Mouse (Mus musculus) embryo, embryonic 11 days (tissue): ENCODE data around the gene Dhx35.

ENCODE experiments used
- DNase-seq: peaks from one replicate; pipeline ENCODE4 v3.0.0-alpha.2; 2015

Dhx35 gene

GRCm38 (mm10) chr2:158815686-158816085, 21.1 kb downstream of the Dhx35 start:
- DNase-seq, result no peak

DNA sequence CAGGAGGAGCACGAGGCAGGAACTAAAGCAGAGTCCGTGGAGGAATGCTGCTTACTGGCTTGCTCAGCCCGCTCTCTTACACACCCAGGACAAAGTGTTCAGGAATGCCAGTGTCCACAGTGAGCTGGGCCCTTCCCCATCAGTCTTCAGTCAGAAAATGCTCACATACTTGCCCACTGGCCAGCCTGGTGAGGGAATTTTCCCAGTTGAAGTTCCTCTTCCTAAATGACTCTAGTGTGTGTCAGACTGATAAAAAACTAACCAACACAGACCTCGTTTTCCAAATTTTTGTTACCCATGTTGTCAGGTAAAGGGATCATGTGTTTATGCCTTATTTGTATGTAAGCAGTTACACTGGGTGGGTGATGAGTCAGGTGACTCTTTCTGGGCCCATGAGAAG, 21.6 kb downstream of the Dhx35 start:
- DNase-seq, result no peak

GRCm38 (mm10) chr2:158817708-158818107, 23.1 kb downstream of the Dhx35 start:
- no peak for DNase-seq

DNA sequence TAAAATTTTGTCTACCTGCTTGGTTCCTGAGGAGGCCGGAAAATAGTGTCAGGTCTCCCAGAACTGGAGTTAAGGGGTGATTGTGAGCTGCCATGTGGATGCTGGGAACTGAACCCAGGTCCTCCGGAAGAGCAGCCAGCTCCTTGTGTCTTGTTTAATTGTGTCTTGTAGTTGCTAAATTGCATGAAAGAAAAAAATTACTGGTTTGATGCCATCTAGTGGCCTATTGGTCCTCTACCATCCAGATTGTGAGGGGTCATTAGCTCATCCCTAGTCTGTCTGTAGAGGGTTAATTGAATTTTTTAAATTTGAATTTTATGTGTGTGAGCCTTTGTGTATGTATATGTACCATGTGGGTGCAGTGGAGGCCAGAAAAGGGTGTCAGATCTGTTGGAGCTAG, 33.5 kb downstream of the Dhx35 start:
- no peak for DNase-seq

GRCm38 (mm10) chr2:158829746-158830145, 35.1 kb downstream of the Dhx35 start:
- DNase-seq, result no peak

GRCm38 (mm10) chr2:158833221-158833620, 38.6 kb downstream of the Dhx35 start:
- no peak for DNase-seq

DNA sequence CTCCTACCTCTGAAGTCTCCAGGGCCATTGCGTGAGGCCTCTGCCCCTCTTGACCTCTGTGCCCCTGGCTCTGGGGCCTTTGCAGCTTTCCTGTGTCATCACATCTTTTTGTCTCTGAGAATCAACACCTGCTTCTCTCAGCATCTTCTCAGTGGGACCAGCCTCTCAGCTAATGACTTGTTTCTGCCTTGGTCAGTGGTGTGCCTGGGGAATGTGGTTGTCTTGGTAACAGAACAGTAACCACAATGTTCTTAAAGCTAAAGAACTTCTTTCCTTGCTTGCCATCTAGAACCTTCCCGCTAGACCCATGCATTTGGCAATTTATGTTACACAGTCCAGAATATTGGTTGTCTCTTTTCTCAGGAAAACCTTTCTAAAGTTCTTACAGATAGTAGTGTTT, 39.0 kb downstream of the Dhx35 start:
- no peak for DNase-seq

GRCm38 (mm10) chr2:158843287-158843686, 48.7 kb downstream of the Dhx35 start:
- no peak for DNase-seq

GRCm38 (mm10) chr2:158845031-158845430, 50.4 kb downstream of the Dhx35 start:
- DNase-seq, result no peak

DNA sequence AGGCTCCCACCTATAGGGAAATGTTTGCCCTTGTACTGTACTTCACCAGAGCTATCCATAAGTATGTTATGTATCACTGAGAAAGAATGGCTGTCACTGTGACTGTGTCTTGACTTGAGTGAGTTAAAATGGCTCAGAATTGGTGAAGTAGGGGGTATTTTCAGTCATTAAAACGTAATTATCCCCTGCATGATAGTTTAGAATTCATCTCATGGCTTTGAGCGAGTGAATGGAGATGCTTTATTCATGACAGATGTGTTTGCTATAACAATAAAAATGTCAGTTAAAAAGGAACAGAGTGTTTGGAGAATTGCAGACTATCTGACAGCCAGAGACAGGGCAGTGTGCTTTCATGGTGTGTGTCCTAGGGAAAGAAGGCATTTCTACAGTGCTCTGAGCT, 51.6 kb downstream of the Dhx35 start:
- no peak for DNase-seq

DNA sequence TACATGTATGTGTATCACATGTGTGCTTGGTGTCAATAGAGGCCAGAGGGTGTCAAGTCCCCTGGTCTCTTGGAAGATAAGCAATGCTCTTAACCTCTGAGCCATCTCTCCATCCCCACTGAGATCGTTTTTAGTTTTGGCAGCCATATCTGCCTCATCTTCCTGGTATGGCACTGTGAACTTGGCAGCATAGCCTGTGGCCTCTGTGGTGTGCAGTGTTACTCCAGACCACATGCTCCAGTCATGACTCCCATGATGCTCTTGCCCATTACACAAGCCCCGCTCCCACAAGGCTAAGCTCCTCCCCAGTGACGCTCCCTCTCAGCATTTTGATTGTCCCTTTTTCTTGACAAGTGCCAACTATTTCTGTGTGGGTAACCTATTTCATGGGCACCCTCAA, 53.4 kb downstream of the Dhx35 start:
- no peak for DNase-seq

DNA sequence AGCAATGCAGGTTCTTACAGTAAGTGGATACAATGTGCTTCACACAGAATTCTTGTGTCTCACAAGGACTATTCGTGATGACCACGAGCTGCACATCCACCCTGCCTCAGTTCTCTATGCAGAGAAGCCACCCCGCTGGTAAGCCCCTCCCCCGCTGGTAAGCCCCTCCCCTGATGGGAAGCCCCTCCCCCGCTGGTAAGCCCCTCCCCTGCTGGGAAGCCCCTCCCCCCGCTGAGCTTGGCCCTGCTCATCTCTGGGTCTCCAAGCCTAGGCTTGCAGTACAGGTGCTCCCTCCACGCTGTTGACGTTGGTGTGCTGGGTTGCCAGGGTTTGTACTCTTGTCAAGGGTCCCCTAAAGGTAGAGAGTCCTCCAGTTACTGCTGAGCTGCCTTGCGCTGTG, 54.8 kb downstream of the Dhx35 start:
- DNase-seq, result no peak

DNA sequence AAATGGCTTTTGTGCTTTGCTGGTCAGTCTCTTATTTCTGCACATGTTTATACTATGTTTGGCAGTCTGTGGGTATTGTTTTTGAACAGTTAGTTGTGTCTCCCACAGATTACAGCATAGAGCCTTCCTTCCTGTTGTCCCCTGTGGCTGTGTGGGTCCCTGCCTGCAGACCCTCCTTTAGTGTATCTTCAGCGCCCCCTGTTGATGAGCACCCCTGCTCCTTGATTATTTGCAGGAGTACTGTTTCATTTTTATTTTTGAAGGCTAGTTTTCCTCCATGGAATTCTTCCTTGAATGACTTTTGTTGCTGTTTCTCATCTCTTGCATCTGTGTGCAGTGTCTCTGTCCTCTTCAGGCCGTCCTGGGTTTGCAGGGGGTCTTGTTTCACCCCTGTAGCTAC, 58.0 kb downstream of the Dhx35 start:
- DNase-seq, result peak; percentile 68

- no peak for DNase-seq
Observed at GRCm38 (mm10) chr2:158856896-158857499, 62.4 kb downstream of the Dhx35 start.

DNA sequence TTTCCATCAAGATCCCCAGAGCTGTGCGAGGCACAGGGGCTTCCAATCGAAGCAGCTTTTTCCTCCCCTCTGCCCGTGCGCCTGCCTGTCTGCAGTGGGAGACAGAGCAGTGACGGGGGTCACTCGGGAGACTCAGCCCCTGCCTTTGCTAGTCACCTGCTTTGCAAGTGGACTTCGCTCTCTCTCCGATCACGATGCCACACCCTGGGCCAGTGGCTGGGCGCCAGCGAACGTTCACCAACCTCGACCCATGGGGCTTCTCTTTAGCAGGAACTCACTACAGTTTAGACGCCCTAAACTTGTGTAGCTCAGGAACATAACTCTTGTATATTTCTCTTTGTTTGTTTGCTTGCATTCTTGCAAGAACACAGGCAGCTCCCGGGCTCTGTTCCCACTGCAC, 63.0 kb downstream of the Dhx35 start:
- DNase-seq, result no peak

DNA sequence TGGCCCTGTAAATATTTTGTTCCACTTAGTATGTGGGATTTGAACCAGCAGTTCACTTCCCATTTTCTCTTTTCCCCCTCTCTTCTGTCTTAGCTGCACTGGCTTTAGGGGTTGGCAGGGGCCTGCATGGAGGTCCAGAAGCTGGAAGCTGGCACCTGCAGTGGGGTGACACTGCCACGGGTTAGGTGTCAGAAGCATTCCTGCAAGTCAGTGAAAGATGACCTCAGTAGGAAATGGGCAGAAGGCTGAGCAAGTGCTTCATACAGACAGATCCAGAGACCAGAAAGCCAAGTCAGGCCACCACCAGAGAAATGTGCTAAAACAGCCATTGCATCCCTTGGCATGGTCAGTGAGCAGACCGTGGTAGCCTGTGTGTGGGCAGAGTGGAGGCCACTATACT, 66.5 kb downstream of the Dhx35 start:
- DNase-seq, result no peak

GRCm38 (mm10) chr2:158863341-158864125, 68.9 kb downstream of the Dhx35 start:
- DNase-seq, result peak; percentile 85

DNA sequence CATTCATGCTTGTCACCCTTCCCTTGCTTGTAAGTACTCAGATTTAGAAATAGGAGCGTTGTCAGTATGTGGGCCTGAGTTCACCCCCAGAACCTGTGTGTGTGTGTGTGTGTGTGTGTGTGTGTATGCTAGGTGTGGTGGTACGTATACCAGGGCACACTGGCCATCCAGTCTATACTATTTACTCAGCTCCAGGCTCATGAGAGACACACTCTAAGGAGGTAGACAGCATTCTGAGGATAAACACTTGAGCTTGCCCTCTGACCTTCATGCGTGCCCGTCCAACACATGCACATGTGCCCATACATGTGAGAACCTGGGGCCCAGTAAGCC, 69.5 kb downstream of the Dhx35 start:
- no peak for DNase-seq

GRCm38 (mm10) chr2:158865358-158865757, 70.8 kb downstream of the Dhx35 start:
- DNase-seq, result peak; percentile 80

DNA sequence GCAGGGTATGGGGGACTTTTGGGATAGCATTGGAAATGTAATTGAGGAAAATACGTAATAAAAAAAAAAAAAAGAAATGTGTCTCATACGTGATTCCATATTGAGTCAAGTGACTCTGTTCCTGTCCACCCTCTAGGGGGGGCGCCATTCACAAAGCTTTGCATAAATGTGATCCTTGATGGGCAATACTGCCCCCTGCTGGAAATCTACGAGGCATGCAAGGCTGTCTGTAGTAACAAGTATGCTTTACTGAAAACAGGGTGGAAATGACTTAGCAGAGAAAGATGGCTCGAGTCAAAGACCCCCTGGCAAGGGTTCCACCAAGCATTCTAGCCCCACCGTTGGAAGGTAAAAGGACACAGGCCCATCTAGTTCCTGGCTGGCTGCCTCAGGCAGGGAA, 92.0 kb downstream of the Dhx35 start:
- DNase-seq, result peak; percentile 66

DNA sequence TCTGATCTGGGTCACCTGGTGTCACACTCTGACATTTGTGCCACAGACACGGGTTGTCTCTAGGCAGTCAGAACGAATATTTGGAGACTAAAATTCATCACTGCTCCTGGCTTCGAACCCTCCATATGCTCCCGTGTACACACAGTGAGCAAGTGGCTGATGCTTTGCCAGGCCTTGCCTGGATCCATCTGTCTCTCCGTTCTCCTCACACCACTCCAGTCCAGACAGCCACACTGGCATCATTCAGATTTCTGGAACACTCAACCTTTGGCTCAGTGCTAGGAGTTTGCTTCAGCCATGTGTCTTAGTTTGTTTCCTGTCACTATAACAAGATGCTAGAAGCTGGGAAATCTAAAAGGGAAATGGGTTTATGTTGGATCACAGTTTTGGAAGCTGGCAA, 93.9 kb downstream of the Dhx35 start:
- no peak for DNase-seq

DNA sequence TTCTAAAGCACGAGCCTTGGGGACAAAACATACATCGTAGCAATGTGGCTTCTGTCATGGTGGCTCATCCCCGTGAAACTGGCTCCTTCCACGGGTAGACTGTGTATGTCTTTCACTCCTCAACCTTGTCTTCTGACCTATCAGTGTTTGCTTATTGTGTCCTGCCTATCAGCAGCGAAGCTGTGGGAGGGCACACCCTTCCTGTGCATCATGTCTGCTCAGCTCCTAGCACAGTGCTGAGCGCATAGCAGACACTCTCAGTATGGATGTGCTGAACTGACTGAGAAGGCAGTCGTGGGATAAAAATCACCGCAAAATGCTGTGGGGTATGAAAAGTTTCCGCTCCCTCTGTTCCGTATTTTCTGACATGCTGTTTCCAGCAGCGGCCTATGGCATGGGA, 94.6 kb downstream of the Dhx35 start:
- DNase-seq, result no peak

DNA sequence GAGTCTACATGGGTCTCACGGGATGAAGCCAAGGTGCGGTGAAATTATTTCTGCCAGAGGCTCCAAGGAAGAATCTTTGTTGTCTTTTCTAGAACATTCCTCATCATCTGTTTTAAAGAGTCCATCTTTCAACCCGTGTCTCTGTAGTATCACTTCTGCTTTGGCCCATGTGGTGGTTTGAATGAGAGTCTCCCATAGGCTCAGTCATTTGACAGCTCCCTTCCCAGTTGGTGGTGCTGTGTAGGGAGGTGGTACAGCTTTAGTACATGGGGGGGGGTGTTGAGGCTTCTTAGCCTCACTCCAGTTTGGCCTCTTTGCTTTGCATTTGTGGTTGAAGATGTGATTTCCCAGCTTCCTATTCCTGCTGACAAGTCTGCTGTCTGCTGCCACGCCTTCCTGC, 96.7 kb downstream of the Dhx35 start:
- no peak for DNase-seq

DNA sequence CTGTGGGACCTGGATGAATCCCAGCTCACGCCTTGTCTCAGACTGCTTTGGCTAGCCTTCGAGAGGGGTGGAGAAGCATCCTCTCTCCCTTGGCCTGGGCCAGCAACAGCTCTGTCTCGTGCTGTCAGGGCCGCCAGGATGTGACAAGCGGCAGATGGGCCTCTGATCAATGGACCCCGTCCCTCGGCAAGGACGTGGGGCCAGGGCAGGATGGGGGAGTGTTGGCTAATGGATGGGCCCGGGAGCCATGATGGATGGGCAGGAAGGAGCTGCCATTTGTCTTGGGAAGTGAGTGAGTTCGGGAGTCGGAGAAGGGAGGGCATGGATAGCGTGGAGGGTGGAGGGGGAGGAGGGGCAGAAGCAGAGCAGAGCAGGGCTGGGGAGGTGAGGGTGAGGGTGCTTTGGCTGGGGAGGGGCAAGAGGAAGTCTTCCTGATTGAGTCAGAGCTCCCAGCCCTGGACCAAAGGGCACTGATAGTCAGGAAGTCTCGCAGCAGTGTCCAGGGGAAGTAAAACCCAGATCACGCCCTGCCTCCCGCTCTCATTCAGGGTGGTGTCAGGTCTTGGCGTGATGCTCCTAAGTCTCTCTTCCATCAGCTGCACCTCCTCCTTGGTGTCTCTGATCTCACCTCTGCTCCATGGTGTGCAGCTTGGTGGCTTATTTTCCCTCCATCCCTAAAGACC, 98.7 kb downstream of the Dhx35 start:
- peak; percentile 30 for DNase-seq
